Mouse (Mus musculus) frontal cortex, postnatal 36 days (tissue): ENCODE results near the gene Cib3.
A peak's percentile ranks its signal among the peaks of the same experiment; 100 is the strongest.

ENCODE experiments used
- DNase-seq, 2 experiments: peaks; one replicate each; pipeline ENCODE4 v3.0.0; 2022; ENCODE audit warnings: low spot score in 2 of 2

The Cib3 gene

DNA sequence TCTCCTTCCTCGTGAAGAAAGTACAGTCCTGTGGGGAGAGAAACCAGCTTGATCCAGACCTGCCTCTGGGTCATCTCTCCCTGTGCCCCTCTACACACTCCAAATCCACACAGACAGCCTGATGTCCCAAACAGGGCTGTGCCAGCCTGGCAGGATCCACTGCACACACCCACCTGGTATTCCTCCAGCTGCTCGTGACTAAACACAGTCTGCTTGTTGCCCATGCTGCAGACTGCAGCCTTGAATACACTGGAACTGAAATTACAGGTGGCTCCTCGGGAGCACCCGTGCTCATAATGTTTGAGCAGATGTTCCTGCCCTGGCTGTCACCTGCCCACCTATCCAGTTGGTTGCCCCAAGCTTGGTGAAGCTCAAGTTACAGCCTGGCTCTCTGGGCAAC lies at the start of gene Cib3:
Gene Cib3, minus strand, starts transcription at position 87 of the 400 bp plus-strand sequence.
- DNase-seq, result peak; percentile 7 to 20

DNA sequence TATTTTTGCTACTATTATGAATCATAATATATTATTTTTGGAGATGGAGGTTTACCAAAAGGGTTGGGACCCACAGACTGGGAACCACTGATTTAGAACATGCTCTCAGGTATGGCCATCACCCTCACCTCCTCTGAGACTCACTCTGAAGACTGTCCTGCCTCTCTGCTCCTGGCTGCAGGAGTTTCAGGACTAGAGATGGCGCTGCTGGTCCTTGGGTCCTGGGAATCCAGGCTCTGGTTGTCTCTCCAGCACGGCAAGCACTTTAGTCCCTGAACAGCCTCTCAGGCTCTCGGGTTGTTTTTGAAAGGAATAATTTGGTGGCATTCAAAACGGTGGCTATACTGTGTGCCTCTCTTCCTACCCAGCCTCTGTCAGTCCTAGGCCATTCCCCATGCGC lies 49.2 kb upstream of the Cib3 start:
- no peak for DNase-seq

DNA sequence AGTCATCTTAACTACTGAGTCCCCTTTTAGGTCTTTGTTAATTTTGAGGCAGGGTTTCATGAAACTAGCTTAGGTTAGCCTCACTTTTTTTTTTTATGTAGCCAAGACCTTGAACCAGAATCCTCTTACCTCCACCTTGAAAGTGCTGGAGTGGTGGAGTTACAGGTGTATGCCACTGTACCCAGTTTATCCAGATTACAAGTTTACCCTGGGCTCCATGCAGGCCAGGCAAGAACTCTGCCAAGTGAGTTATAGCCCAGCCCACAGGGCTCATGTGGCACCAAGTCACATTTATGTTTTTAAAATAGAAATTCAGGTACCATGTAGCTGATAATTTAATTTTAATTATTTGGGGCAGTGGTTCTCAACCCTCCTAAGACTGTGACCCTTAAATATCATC lies 48.8 kb upstream of the Cib3 start:
- no peak for DNase-seq

DNA sequence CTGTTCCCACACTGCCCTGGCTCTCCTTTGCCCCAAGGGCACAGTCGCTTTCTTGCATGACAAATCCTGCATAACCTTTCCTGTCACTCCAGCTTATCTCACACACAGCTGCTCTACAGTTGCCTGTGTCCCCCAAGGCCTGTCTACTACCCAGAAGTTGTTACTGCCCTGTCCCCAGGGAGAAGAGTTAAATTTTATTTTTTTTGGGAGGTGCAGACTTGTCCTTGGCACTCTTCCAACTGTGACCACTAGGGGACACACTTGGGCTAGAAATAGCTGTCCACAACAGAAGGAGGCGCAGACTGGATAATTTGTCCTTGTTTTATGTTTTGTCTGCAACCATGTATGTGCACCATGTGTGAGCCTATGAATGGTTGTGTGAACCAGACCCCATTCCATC lies 48.4 kb upstream of the Cib3 start:
- peak in 1 of 2 experiments; percentile 38 for DNase-seq

DNA sequence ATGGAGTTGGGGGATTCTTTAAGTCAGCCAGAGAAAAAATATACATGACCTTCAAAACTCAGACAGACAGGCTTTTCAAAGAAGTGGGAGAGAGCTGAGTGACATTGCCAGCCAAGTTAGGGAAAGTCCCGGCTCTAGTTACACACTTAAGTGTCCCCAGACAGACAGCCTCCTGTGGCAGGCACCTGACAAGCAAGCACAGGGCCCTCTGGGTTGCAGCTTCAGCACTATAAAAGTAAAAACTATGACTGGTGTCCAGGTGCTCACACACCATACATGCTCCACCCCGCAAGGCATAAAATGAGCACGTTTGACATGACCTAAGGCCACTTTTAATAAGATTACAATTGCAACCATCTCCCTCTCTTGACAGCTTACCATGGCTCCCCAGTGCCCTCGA lies 47.9 kb upstream of the Cib3 start:
- no peak for DNase-seq

DNA sequence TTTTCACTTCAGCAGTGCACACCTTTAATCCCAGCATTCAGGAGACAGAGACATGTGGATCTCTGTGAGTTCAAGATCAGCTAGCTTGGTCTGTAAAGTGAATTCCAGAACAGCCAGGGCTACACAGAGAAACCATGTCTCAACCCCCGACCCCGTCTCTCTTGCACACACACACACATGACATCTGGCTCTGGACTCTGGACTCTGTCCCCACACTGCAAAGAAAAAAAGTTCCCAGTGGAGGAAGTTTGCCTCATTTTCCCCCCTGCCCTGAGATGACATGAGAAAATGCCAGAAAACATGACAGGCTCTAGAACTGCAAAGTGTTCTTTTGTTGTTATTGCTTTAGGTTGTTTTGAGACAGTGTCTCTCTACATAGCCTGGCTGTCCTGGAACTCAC lies 47.2 kb upstream of the Cib3 start:
- no peak for DNase-seq

DNA sequence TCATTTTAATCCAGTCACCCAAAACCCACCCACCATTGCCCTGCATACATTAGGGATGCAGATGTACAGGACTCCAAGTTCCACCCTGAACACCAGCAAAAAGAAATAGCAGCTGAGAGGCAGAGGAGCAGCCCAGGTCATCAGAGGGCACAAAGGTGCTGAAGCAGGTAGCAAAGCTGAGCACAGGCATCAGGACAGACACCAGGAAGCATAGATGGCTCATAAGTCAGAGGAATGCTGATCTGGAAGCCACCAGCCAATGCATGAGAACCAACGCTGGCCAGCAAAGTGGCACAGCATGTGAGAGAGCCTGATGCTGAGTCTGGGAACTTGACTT lies 45.2 kb upstream of the Cib3 start:
- no peak for DNase-seq

DNA sequence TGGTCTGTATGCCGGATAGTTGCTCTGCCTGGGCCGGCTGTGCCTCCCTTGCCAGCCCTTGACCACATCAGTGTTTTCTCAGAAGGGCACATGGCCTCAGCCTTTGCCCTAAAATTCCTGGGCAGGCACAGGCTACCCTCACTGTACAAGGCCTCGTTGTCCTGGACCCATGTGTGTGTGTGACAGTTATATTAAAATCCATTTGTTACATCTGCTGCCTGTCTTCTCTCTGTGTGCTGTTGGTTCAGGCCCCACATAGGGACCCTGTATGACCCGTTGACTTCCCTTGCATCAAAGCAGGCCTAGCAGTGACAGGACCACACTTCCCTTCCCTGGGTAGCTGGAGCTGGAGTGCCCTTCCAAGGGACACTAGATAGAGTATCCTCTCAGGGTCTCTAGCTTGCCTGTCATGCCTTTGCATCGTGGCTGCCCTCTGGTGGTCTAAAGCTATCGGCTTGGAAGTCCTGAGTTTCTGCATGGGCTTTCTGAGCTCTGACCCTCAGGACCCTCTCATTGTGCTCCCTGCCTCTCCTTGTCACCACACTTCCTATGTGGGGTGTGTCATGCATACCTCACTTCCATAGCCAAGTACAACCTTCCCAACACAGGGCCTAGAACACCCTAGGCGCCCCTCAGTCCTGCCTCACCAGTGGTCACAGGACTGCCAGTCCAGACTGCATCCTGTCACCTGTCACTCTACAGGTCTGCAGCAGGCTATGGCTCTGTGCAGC lies 44.7 kb upstream of the Cib3 start:
- DNase-seq, result peak in 1 of 2 experiments; percentile 32

DNA sequence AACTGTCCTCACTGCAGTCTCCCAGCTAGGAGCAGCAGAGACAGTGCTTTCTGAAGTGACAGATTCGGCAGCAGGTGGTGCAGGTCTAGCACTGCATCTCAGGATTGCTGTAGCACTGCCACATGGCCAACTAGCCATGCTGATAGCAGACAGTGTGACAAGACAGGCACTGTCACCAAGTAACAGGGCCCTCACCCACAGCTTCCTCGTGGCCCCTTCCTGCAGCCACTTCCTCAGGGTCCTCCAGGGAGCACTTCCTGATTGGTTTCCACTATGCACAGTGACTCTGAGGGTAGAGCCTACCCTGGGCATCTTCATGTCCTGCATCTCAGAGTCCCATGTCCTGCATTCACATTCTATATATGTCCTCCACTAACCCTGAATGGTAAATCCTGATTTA lies 32.0 kb upstream of the Cib3 start:
- DNase-seq, result no peak

DNA sequence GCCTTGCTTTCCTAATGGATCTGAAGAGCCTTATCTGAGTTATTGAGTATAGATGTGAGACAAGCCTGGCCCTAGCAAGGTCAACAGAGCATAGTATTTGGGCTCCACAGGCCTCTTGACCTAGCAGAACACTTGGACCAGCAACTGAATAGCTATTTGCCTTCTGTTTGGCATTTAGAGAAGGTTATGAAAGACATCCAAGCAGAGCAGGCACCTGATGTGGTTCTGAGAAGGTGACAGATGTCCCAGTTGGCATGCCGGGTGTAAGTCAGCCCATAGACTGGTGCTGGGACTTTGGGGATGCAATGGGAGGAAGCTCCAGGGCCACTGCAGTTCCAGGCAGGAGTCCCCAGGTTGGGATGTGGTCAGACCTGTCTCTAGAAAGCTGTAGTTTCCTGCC lies 29.6 kb upstream of the Cib3 start:
- DNase-seq, result no peak

DNA sequence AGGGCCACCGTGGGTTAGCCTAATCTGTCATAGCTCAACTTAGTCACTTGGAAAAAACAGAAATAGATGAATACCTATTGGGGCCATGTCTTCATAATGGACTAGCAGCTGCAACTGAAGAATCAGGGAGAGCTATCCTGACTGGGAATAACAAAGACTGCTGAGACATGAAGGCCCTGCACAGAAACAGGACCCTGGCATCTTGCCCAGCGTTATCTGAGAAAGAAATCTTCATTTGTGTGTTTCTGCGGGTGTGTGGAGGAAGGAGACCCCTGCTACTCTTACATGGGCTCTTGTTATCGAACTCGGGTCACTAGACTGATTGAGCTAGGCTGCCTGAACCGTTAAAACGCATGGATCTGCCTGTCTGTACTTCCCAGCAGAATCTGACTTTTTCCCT lies 28.3 kb upstream of the Cib3 start:
- no peak for DNase-seq

DNA sequence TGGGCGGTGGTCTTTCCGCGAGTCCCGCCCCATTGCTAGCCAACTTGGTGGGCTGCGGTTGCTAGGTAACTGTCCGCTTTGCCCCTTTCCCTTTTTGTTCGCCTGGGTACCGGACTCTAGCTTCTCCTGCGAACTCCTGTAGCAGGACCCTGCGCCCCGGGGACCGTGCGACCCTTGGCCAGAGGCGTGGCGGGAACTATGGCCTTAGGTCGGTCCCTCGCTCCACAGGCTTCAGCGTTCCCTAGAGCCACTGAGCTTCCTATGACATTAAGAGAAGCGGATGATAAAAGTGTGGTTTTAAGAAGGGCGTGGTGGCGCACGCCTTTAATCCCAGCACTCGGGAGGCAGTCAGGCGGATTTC lies 27.7 kb upstream of the Cib3 start:
- no peak for DNase-seq

DNA sequence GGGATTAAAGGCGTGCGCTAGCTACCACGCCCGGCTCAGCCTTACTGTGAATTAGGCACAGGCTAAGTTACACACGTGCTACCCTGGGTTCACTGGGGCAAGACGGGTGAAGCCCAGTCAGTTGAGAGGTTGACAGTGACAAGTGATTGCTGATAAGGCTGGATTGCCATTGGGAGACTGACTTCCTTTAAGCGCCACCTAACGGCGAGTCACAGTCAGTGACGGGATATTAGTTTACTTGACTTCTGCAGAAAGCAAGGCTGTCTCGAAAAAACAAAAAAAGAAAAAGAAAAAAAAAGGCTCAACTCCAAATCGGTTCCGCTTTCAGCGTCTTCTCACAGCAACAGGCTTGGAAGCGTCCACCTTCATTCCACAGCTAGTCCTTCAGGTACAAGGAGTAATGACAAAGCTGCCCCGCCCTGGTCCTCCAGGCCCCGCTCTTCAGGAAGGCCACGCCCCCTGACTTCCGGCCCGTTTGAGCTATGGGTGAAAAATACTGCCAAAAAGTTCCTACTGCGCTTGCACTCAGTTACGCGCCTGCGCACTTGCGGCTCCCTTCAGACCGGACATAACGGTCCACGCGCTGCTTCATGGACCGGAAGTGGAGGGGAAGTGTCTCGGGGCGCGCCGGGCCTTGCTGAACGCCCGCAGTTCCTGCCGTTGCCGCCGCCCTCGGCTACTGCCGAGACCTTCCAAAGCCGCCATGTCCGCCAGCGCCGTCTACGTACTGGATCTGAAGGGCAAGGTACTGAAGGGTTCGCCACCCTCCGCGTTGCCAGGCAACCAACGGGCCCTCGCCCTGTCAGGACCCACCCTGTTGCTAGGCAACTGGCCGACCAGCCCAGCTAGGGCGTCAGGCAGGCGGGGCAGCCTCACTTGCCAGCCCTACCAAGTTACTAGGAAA lies 27.1 kb upstream of the Cib3 start, which contains the start of gene Ap1m1:
Gene Ap1m1, plus strand, starts transcription at position 520 of the 904 bp plus-strand sequence.
- DNase-seq, result peak; percentile 98

DNA sequence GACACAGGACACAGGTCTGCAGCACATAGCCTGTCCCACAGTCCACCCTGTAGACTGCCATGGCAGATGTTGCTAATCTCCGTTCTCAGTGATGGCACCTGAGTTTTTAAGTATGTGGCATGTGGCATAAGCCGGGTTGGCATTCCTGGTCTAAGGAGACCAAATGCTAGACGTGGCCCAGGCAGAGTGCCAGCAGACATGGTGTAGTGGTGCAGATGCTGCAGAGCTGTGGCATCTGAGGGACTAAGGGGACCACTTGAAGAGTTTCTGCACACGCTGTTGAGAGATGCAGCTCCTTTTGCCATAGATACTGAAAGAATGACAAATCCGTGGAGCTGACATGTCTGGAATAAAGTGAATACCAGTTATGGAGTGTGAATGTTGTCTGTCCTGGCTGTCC lies 10.0 kb upstream of the Cib3 start:
- no peak for DNase-seq

DNA sequence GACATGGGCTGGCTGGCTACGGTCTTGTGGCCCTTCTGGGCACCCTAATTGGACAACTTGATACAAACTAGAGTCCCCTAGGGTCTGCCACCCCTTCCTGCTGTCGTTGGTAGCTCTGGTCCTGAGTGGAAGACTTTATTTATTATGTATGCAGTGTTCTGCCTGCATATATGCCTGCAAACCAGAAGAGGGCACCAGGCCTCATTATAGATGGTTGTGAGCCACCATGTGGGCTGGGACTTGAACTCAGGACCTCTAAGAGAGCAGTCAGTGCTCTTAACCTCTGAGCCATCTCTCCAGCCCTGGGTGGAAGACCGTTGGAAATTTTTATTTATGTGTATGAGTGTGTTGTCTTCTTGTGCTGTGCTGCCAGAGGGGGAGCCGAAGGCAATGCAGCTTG lies 8.1 kb upstream of the Cib3 start:
- DNase-seq, result no peak

DNA sequence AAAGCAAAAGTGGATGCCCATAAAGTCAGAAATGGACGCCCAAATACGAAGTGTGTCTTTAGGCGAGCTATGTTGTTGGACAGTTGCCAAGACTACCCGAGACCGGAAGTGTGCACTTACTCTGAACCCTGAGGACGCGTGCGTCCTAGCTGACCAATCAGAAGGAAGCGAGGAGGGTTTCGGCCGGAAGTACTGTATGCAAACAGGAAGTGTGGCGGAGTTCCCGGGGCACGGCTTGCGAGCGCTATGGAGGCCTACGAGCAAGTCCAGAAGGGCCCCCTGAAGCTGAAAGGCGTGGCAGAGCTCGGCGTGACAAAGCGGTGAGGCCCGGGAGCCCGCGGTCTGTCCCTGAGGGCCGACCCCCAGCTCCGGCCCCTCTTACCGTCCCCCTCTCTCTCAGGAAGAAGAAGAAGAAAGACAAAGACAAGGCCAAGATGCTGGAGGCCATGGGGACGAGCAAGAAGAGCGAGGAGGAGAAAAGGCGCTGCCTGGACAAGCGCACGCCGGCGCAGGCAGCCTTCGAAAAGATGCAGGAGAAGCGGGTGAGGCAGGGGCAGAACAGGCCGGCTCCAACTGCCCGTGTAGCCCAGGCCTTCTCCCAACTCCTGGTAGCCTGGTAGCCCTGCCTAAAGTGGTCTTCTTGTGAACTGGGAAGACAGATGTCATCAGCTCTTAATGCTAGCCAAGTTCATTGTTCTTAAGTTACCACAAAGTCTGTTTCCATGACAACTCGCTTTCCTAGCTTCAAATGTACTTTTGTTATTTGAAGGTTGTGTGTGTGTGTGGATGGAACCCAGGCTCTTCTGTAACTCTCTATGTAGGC lies 7.1 kb upstream of the Cib3 start, which contains the start of gene Fam32a:
Gene Fam32a, plus strand, starts transcription at position 190 of the 823 bp plus-strand sequence.
- DNase-seq, result peak; percentile 83 to 90

DNA sequence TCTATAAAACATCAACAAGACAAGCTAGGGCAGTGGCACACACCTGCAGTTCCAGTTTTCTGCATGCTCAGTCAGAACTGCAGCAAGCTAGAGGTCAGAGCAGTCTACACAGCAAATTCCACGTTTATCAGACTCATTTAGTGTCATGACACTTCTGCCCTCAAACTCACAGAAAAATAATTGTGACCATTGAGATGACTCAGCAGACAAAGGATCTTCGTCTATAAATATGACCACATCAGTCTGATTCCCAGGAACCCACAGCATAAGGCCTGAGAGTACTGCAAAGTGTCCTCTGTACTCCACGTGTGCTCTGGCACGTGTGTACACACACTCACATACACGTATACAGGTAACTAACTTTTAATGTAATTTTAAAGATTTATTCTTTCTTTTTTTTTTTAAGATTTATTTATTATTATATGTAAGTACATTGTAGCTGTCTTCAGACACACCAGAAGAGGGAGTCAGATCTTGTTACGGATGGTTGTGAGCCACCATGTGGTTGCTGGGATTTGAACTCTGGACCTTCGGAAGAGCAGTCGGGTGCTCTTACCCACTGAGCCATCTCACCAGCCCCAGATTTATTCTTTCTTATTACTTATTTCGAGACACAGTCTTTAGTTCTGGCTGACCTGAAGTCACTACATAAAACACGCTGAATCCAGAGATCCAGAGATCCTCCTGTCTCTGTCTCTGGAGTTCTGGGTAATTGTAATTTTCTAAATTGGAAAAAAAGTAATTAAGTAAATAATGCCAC lies 6.3 kb upstream of the Cib3 start:
- no peak for DNase-seq

DNA sequence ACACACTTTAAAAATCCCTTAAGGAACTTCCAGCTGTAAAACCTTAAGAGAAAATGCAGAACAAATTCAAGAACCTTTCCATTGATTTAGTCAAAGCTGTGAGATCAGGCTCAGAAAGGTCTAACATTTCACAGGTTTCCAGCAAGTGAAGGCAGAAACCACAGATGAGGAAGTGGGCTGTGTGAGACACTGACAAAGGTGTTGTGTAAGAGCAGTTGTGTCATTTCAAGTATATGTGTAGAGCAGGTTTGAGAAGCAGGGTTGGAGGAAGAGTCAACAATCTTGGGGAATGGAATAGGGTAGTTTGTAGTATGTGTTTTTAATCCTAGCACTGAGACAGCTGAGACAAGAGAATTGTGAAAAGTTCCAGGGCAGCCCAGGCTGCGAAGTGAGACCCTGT lies 3.2 kb upstream of the Cib3 start:
- no peak for DNase-seq

DNA sequence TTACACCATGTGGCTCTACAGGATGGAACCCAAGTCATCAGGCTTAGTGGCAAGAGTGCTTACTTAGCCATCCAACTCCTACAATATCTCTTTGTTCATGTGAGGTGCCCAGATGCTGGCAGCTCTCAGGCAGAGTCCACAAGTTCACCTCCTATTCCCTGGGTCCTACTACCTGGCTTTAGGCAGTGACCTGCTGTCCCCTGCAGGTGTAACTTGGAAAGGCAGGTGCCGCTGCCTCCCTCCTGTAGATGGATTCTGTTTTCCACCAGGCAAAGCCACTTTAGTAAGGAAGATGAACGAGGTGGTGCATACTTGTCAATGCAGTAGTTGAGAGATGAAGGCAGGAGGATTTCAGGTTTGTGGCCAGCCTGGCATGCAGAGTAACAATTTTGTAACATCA lies 2.4 kb upstream of the Cib3 start:
- no peak for DNase-seq

DNA sequence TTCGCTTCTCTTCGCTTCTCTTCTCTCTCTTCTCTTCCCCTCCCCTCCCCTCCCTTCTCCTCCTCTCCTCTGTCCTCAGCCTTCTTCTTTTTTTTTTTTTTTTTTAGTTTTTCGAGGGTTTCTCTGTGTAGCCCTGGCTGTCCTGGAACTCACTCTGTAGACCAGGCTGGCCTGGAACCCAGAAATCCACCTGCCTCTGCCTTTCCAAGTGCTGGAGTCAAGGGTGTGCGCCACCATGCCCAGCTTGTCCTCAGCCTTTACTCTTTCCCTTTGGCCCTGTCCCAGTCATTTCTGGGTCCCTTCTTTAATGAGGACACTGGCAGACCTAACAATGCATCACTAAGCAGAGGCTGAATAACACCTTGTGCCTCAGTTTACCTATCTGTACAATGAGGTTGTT lies 899 bp upstream of the Cib3 start, which contains the start of gene Gm11034:
Gene Gm11034, minus strand, starts transcription at position 101 of the 400 bp plus-strand sequence.
- DNase-seq, result no peak

DNA sequence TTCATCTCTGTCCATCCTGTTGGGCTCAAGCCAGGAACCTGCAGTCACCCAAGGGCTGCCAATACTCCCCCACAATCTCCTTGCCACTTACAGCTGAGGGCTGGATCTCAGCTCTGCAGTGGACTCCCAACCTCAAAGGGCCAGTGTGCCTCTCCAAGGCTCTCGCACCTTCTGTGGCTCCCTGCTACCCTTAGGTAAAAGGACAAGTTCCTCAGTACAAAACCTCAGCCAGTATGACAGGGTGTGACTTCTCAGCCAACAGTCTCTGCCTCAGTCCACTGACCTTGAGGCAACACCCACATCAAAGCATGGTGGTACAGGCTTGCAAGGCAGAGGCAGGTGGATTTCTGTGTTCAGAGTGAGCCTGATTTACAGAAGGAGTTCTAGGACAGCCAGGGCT lies 791 bp downstream of the Cib3 start:
- no peak for DNase-seq
